Mouse (Mus musculus): ENCODE results near the gene Asic2. TPM values are rescaled to one million over a fixed set of nuclear protein-coding genes. Genes with fewer than 3 reads are reported as not detected.

Gene Asic2
- total and polyA plus RNA-seq, 2 experiments, result under 0.01 TPM; not detected in 1

GRCm38 (mm10) chr11:81096011-81096410 lies 872.2 kb downstream of the Asic2 start:
- H3K27me3 ChIP-seq (ENCODE audit: control insufficient read depth, insufficient read depth, low read length), result no peaks in the 10 kb centered on the region
- H3K4me1 ChIP-seq (ENCODE audit: control insufficient read depth, insufficient read depth, low read length), result peaks cover 5% of the 10 kb centered on the region
- TF ChIP-seq POLR2A (IDR thresholded peaks at IDR 0.05; ENCODE audit: extremely low read depth, insufficient read depth, low read length) (no peak), CTCF (IDR thresholded peaks at IDR 0.05; ENCODE audit: low read depth, low read length) (no peak)

GRCm38 (mm10) chr11:81094581-81094980 lies 873.7 kb downstream of the Asic2 start:
- WGBS, result 87% methylated on average over 8 of the region's 8 CpGs
- Histone ChIP-seq H3K9ac (ENCODE audit: low read depth, low read length) (no peak overlapping the region), H3K27ac (replicated peaks; ENCODE audit: insufficient read depth, low read depth, low read length) (no peak overlapping the region), H3K79me2 (ENCODE audit: control insufficient read depth, insufficient read depth, low read length) (no peaks in the 10 kb centered on the region), H3K27me3 (ENCODE audit: control insufficient read depth, insufficient read depth, low read length) (no peaks in the 10 kb centered on the region), H3K4me1 (ENCODE audit: control insufficient read depth, insufficient read depth, low read length) (0 out of 2 replicates have a peak, but pooled peaks cover 3% of the 10 kb centered on the region), H3K4me3 (ENCODE audit: insufficient read depth, low read depth, low read length) (no peak overlapping the region), H3K36me3 (ENCODE audit: control insufficient read depth, insufficient read depth, low read length) (no peaks in the 10 kb centered on the region)
- DNase-seq (ENCODE audit: extremely low read depth, low read depth, low spot score), result no peak
- TF ChIP-seq CTCF (IDR thresholded peaks at IDR 0.05; ENCODE audit: low read depth, low read length) (no peak), POLR2A (IDR thresholded peaks at IDR 0.05; ENCODE audit: extremely low read depth, insufficient read depth, low read length) (no peak)

More at GRCm38 (mm10) chr11:81096011-81096410, 872.2 kb downstream of the Asic2 start:
- Histone ChIP-seq H3K9ac (ENCODE audit: low read depth, low read length) (no peak overlapping the region), H3K79me2 (ENCODE audit: control insufficient read depth, insufficient read depth, low read length) (no peaks in the 10 kb centered on the region), H3K4me3 (ENCODE audit: insufficient read depth, low read depth, low read length) (no peak overlapping the region), H3K27ac (replicated peaks; ENCODE audit: insufficient read depth, low read depth, low read length) (no peak overlapping the region), H3K36me3 (ENCODE audit: control insufficient read depth, insufficient read depth, low read length) (no peaks in the 10 kb centered on the region)
- 56% methylated on average over 6 of the region's 6 CpGs for WGBS
- no peak for DNase-seq (ENCODE audit: extremely low read depth, low read depth, low spot score)

- no peaks in the 10 kb centered on the region for H3K4me1 ChIP-seq (ENCODE audit: control insufficient read depth, insufficient read depth, low read length)
- no peak overlapping the region for H3K4me3 ChIP-seq (ENCODE audit: insufficient read depth, low read depth, low read length)
- no peaks in the 10 kb centered on the region for H3K79me2 ChIP-seq (ENCODE audit: control insufficient read depth, insufficient read depth, low read length)
- H3K36me3 ChIP-seq (ENCODE audit: control insufficient read depth, insufficient read depth, low read length), result no peaks in the 10 kb centered on the region
- no peaks in the 10 kb centered on the region for H3K27me3 ChIP-seq (ENCODE audit: control insufficient read depth, insufficient read depth, low read length)
- no peak overlapping the region for H3K27ac ChIP-seq (replicated peaks; ENCODE audit: insufficient read depth, low read depth, low read length)
- H3K9ac ChIP-seq (ENCODE audit: low read depth, low read length), result no peak overlapping the region
- DNase-seq (ENCODE audit: extremely low read depth, low read depth, low spot score), result no peak
- no peak for TF ChIP-seq POLR2A (IDR thresholded peaks at IDR 0.05; ENCODE audit: extremely low read depth, insufficient read depth, low read length)
- no peak for TF ChIP-seq CTCF (IDR thresholded peaks at IDR 0.05; ENCODE audit: low read depth, low read length)
- WGBS, result 85% methylated on average over 2 of the region's 2 CpGs
Measured at GRCm38 (mm10) chr11:81092161-81092560, 876.1 kb downstream of the Asic2 start.

- no peak for DNase-seq (ENCODE audit: extremely low read depth, low read depth, low spot score)
- H3K79me2 ChIP-seq (ENCODE audit: control insufficient read depth, insufficient read depth, low read length), result no peaks in the 10 kb centered on the region
- no peak overlapping the region for H3K9ac ChIP-seq (ENCODE audit: low read depth, low read length)
- no peak overlapping the region for H3K4me3 ChIP-seq (ENCODE audit: insufficient read depth, low read depth, low read length)
- TF ChIP-seq POLR2A (IDR thresholded peaks at IDR 0.05; ENCODE audit: extremely low read depth, insufficient read depth, low read length) (no peak), CTCF (IDR thresholded peaks at IDR 0.05; ENCODE audit: low read depth, low read length) (no peak)
- H3K4me1 ChIP-seq (ENCODE audit: control insufficient read depth, insufficient read depth, low read length), result no peaks in the 10 kb centered on the region
- 0 out of 2 replicates have a peak, but pooled peaks cover 2% of the 10 kb centered on the region for H3K27me3 ChIP-seq (ENCODE audit: control insufficient read depth, insufficient read depth, low read length)
- H3K27ac ChIP-seq (replicated peaks; ENCODE audit: insufficient read depth, low read depth, low read length), result no peak overlapping the region
- H3K36me3 ChIP-seq (ENCODE audit: control insufficient read depth, insufficient read depth, low read length), result no peaks in the 10 kb centered on the region
- WGBS, result 82% methylated on average over 4 of the region's 4 CpGs
Measured at GRCm38 (mm10) chr11:81083822-81084221, 884.4 kb downstream of the Asic2 start.

GRCm38 (mm10) chr11:81080076-81080805 lies 888.0 kb downstream of the Asic2 start:
- no peak overlapping the region for H3K27ac ChIP-seq (replicated peaks; ENCODE audit: insufficient read depth, low read depth, low read length)
- no peaks in the 10 kb centered on the region for H3K4me1 ChIP-seq (ENCODE audit: control insufficient read depth, insufficient read depth, low read length)
- no peak overlapping the region for H3K9ac ChIP-seq (ENCODE audit: low read depth, low read length)
- H3K27me3 ChIP-seq (ENCODE audit: control insufficient read depth, insufficient read depth, low read length), result 0 out of 2 replicates have a peak, but pooled peaks cover 2% of the 10 kb centered on the region
- no peak for DNase-seq (ENCODE audit: extremely low read depth, low read depth, low spot score)
- no peaks in the 10 kb centered on the region for H3K79me2 ChIP-seq (ENCODE audit: control insufficient read depth, insufficient read depth, low read length)
- WGBS, result 37% methylated on average over 11 of the region's 11 CpGs
- no peak overlapping the region for H3K4me3 ChIP-seq (ENCODE audit: insufficient read depth, low read depth, low read length)
- no peak for TF ChIP-seq CTCF (IDR thresholded peaks at IDR 0.05; ENCODE audit: low read depth, low read length)
- TF ChIP-seq POLR2A (IDR thresholded peaks at IDR 0.05; ENCODE audit: extremely low read depth, insufficient read depth, low read length), result no peak
- H3K36me3 ChIP-seq (ENCODE audit: control insufficient read depth, insufficient read depth, low read length), result no peaks in the 10 kb centered on the region

GRCm38 (mm10) chr11:81079237-81079636 lies 889.0 kb downstream of the Asic2 start:
- TF ChIP-seq POLR2A (IDR thresholded peaks at IDR 0.05; ENCODE audit: extremely low read depth, insufficient read depth, low read length) (no peak), CTCF (IDR thresholded peaks at IDR 0.05; ENCODE audit: low read depth, low read length) (no peak)
- no peaks in the 10 kb centered on the region for H3K4me1 ChIP-seq (ENCODE audit: control insufficient read depth, insufficient read depth, low read length)
- no peak overlapping the region for H3K27ac ChIP-seq (replicated peaks; ENCODE audit: insufficient read depth, low read depth, low read length)
- 57% methylated on average over 3 of the region's 3 CpGs for WGBS
- H3K4me3 ChIP-seq (ENCODE audit: insufficient read depth, low read depth, low read length), result no peak overlapping the region
- no peaks in the 10 kb centered on the region for H3K79me2 ChIP-seq (ENCODE audit: control insufficient read depth, insufficient read depth, low read length)
- H3K27me3 ChIP-seq (ENCODE audit: control insufficient read depth, insufficient read depth, low read length), result peaks cover 5% of the 10 kb centered on the region; the same call in 1 of the 2 replicates
- DNase-seq (ENCODE audit: extremely low read depth, low read depth, low spot score), result no peak
- no peaks in the 10 kb centered on the region for H3K36me3 ChIP-seq (ENCODE audit: control insufficient read depth, insufficient read depth, low read length)
- H3K9ac ChIP-seq (ENCODE audit: low read depth, low read length), result no peak overlapping the region

Data from liver, adult 2 months (tissue).